Comparison of ENCODE assay signal across 9 mouse cellular contexts in the genomic region with DNA sequence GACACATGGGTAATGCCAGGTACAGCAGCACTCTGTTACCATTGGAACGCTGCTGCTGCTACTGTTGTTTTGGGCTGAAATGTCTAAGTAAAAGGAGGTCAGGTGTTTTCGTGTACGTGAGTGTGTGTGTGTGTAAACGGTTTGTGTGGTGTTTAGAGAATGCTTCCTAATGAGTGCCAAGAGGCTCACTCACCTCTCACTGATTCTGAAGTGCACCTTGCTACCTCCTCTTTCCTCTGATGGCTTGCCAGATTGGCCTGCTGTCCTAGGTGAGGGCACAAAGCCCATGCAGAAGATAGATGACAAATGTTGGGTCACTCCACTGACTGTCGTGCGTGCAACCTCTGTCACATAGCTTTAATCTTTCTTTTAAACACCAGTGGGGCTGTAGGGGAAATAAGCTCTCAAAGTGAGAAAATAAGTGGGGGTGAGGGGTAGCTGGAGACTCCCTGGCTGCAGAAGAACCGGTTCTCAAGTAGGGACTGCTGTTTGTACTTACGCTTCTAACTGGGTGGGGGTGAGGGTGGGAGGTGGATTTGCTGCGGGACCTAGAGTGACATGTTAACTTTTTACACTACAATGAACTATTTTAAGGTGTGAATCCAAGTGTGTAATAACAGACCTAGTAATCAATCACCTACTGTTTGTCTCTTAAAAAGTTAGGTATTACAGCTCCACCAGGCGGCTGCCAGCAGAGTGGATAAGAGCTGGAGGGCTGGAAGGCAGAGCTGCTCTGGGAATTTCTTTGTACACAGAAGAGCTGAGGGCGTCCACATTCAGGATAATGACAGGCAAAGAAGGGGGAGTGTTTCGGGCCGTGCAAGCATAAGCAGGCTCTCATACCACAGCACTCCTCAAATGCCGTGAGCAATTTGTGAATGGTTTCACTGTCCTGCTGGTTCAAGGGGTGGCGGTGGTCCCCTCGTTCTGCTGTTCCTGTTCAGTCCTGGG. TPM values are rescaled to one million over a fixed set of nuclear protein-coding genes. Genes with fewer than 3 reads are reported as not detected.
DNase-seq lines count a peak whose midpoint lies in the region; ATAC-seq and TF ChIP-seq lines count a peak whose summit lies in the region.
"Had no signal": no experiment of that assay in that cellular context is flagged by ENCODE, and none has a peak within 500 bp of the region (broad histone marks: within the 10 kb centered on the region; RNA-seq: fewer than 3 reads in every experiment).

No protein-coding gene starts in this region.

- no peak for TF ChIP-seq EP300 in liver, embryonic 14.5 days (IDR thresholded peaks at IDR 0.05; ENCODE audit: low read depth)

- no peaks in the 10 kb centered on the region for H3K27me3 ChIP-seq in heart, embryonic 16.5 days (ENCODE audit: control insufficient read depth, insufficient read depth, low read length)
- no peaks in the 10 kb centered on the region for H3K27me3 ChIP-seq in hindbrain, embryonic 14.5 days (ENCODE audit: control insufficient read depth, insufficient read depth, low read length)
- no peaks in the 10 kb centered on the region for H3K27me3 ChIP-seq in liver, embryonic 14.5 days (ENCODE audit: control insufficient read depth, insufficient read depth, low read length)
- H3K27me3 ChIP-seq in stomach, embryonic 15.5 days (replicated peaks), result no peaks in the 10 kb centered on the region
- H3K27me3 ChIP-seq: heart, embryonic 15.5 days had no signal

- ATAC-seq in heart, embryonic 16.5 days (replicated peaks; ENCODE audit: extremely low read depth, insufficient read depth, low FRiP score), result no peak
- ATAC-seq in hindbrain, embryonic 14.5 days (ENCODE audit: low FRiP score), result peak; percentile 70; the same call in 1 of the 2 replicates
- no peak for ATAC-seq in liver, embryonic 14.5 days (ENCODE audit: insufficient read depth)
- ATAC-seq in stomach, embryonic 15.5 days (ENCODE audit: insufficient read depth, low FRiP score, low read depth), result peak; percentile 44

- no peak overlapping the region for H3K27ac ChIP-seq in heart, embryonic 16.5 days (ENCODE audit: low read length)
- H3K27ac ChIP-seq in hindbrain, embryonic 14.5 days, result no peak overlapping the region
- no peak overlapping the region for H3K27ac ChIP-seq in liver, embryonic 14.5 days
- peak overlapping the region; percentile 31; the same call in 1 of the 2 replicates for H3K27ac ChIP-seq in stomach, embryonic 15.5 days

- H3K4me3 ChIP-seq in heart, embryonic 16.5 days (ENCODE audit: low read length), result no peak overlapping the region
- no peak overlapping the region for H3K4me3 ChIP-seq in hindbrain, embryonic 14.5 days (replicated peaks; ENCODE audit: low read length)
- H3K4me3 ChIP-seq in liver, embryonic 14.5 days (ENCODE audit: insufficient read depth in 1 of 2, low read depth in 2 of 2, low read length in 2 of 2), result no peak overlapping the region
- H3K4me3 ChIP-seq in stomach, embryonic 15.5 days (replicated peaks), result no peak overlapping the region
- H3K4me3 ChIP-seq: heart, embryonic 15.5 days had no signal

- H3K4me2 ChIP-seq in heart, embryonic 16.5 days (ENCODE audit: low read depth, low read length), result 0 out of 2 replicates have a peak overlapping the region, but pooled peaks have one; percentile 7
- 0 out of 2 replicates have a peak overlapping the region, but pooled peaks have one; percentile 13 for H3K4me2 ChIP-seq in hindbrain, embryonic 14.5 days (replicated peaks)
- H3K4me2 ChIP-seq in liver, embryonic 14.5 days (ENCODE audit: low read depth), result no peak overlapping the region
- no peak overlapping the region; the same call in 1 of the 2 replicates for H3K4me2 ChIP-seq in stomach, embryonic 15.5 days
- H3K4me2 ChIP-seq: heart, embryonic 15.5 days had no signal

- WGBS in heart, embryonic 16.5 days, result 51% methylated on average over 16 of the region's 16 CpGs
- 46% methylated on average over 16 of the region's 16 CpGs for WGBS in hindbrain, embryonic 14.5 days
- 64% methylated on average over 16 of the region's 16 CpGs for WGBS in liver, embryonic 14.5 days (ENCODE audit: insufficient replicate concordance)
- 38% methylated on average over 16 of the region's 16 CpGs for WGBS in stomach, embryonic 15.5 days

- peaks cover 41% of the 10 kb centered on the region for H3K4me1 ChIP-seq in heart, embryonic 16.5 days (ENCODE audit: control insufficient read depth, insufficient read depth, low read length)
- peaks cover 15% of the 10 kb centered on the region for H3K4me1 ChIP-seq in hindbrain, embryonic 14.5 days (replicated peaks; ENCODE audit: control insufficient read depth, insufficient read depth, low read length)
- H3K4me1 ChIP-seq in liver, embryonic 14.5 days (replicated peaks; ENCODE audit: control insufficient read depth in 2 of 2, insufficient read depth in 2 of 2, low read length in 1 of 2), result peaks cover 0 to 22% of the 10 kb centered on the region in 2 experiments; a peak in 2 of 4 replicates
- H3K4me1 ChIP-seq in stomach, embryonic 15.5 days, result peaks cover 17% of the 10 kb centered on the region

- no peak for DNase-seq in heart, adult 8-10 months (ENCODE audit: low spot score)
- peak; percentile 32 to 46 for DNase-seq in cerebellum, postnatal 36 days
- peak; percentile 58 for DNase-seq in hindbrain, embryonic 14.5 days (ENCODE audit: low spot score)
- DNase-seq in liver, embryonic 14.5 days (ENCODE audit: low read depth in 3 of 3, low spot score in 3 of 3), result no peak
- no peak for DNase-seq in natural killer cell, adult 2 months (ENCODE audit: low spot score in 2 of 2)
- no peak for DNase-seq in urinary bladder, adult 18-20 months (ENCODE audit: low spot score in 2 of 2)

- peaks cover 12% of the 10 kb centered on the region for H3K36me3 ChIP-seq in heart, embryonic 16.5 days (ENCODE audit: control insufficient read depth, insufficient read depth)
- H3K36me3 ChIP-seq in hindbrain, embryonic 14.5 days (replicated peaks; ENCODE audit: control insufficient read depth, insufficient read depth), result peaks cover 13% of the 10 kb centered on the region; the same call in 1 of the 2 replicates
- H3K36me3 ChIP-seq in liver, embryonic 14.5 days (replicated peaks; ENCODE audit: control insufficient read depth, insufficient read depth, low read depth), result peaks cover 12% of the 10 kb centered on the region; the same call in 1 of the 2 replicates
- H3K36me3 ChIP-seq in stomach, embryonic 15.5 days, result peaks cover 6% of the 10 kb centered on the region; the same call in 1 of the 2 replicates

- TF ChIP-seq CTCF in liver, embryonic 14.5 days (IDR thresholded peaks at IDR 0.05; ENCODE audit: low read depth), result 0 out of 2 replicates have a peak, but pooled peaks have one; percentile 4

- H3K9me3 ChIP-seq in heart, embryonic 16.5 days (replicated peaks; ENCODE audit: control insufficient read depth, low read length), result 0 out of 2 replicates have a peak, but pooled peaks cover 3% of the 10 kb centered on the region
- H3K9me3 ChIP-seq in hindbrain, embryonic 14.5 days (ENCODE audit: control insufficient read depth, low read length), result no peaks in the 10 kb centered on the region
- no peaks in the 10 kb centered on the region for H3K9me3 ChIP-seq in liver, embryonic 14.5 days (ENCODE audit: control insufficient read depth, low read length)
- no peaks in the 10 kb centered on the region for H3K9me3 ChIP-seq in stomach, embryonic 15.5 days
- H3K9me3 ChIP-seq: heart, embryonic 15.5 days had no signal

- H3K9ac ChIP-seq in heart, embryonic 16.5 days (ENCODE audit: low read length), result no peak overlapping the region
- H3K9ac ChIP-seq in hindbrain, embryonic 14.5 days, result no peak overlapping the region
- H3K9ac ChIP-seq in liver, embryonic 14.5 days (replicated peaks), result no peak overlapping the region
- H3K9ac ChIP-seq in stomach, embryonic 15.5 days, result no peak overlapping the region
- H3K9ac ChIP-seq: heart, embryonic 15.5 days had no signal

RNA-seq across cellular contexts. Expression of a gene that starts 10.4 kb away (rescaled TPM):
- 29.4 and 32.5 TPM in 2 replicates for polyA plus RNA-seq in heart, embryonic 16.5 days (2015; fragmentation: Nextera tagmentation; extraction: Ambion mirVana)
- 10 to 100 TPM; 14.6 to 23.9 (median 20.2) TPM for total RNA-seq in heart, adult 8-10 months (2022)
- 59.2 and 66.6 TPM in 2 replicates for polyA plus RNA-seq in hindbrain, embryonic 14.5 days (2014; fragmentation: Nextera tagmentation; extraction: Ambion mirVana)
- 4.8 and 6.9 TPM in 2 replicates for polyA plus RNA-seq in liver, embryonic 14.5 days (2012; rRNA removed)
- 15.0 and 16.7 TPM in 2 replicates for polyA plus RNA-seq in liver, embryonic 14.5 days (2014; fragmentation: Nextera tagmentation; extraction: Ambion mirVana)
- 29.1 and 29.6 TPM in 2 replicates for polyA plus RNA-seq in stomach, embryonic 15.5 days (2015; fragmentation: Nextera tagmentation; extraction: Ambion mirVana)

RNA-seq across cellular contexts. Expression of a gene that starts 10.5 kb away (rescaled TPM):
- 0.07 and 0.14 TPM in 2 replicates for polyA plus RNA-seq in heart, embryonic 16.5 days (2015; fragmentation: Nextera tagmentation; extraction: Ambion mirVana)
- not detected for total RNA-seq in heart, adult 8-10 months (2022)
- polyA plus RNA-seq in hindbrain, embryonic 14.5 days (2014; fragmentation: Nextera tagmentation; extraction: Ambion mirVana), result 0.21 and 0.37 TPM in 2 replicates
- 0.01 TPM in 1 of 2 replicates, not detected in the other for polyA plus RNA-seq in liver, embryonic 14.5 days (2012; rRNA removed)
- not detected in 2 replicates for polyA plus RNA-seq in liver, embryonic 14.5 days (2014; fragmentation: Nextera tagmentation; extraction: Ambion mirVana)
- polyA plus RNA-seq in stomach, embryonic 15.5 days (2015; fragmentation: Nextera tagmentation; extraction: Ambion mirVana), result 0.10 and 0.12 TPM in 2 replicates

Comparison
In these comparisons a context has a peak if more than half of its experiments do, and no peak if none do; other contexts are left out.
1. ATAC-seq: peak in hindbrain, embryonic 14.5 days (single experiment) and stomach, embryonic 15.5 days (single experiment); none in heart, embryonic 16.5 days (single experiment) and liver, embryonic 14.5 days (single experiment).
2. H3K4me2 ChIP-seq: peak in heart, embryonic 16.5 days (single experiment) and hindbrain, embryonic 14.5 days (single experiment); none in liver, embryonic 14.5 days (single experiment) and stomach, embryonic 15.5 days (single experiment).
3. DNase-seq: peak in cerebellum, postnatal 36 days (2 of 2) and hindbrain, embryonic 14.5 days (single experiment); none in heart, adult 8-10 months (single experiment), liver, embryonic 14.5 days (0 of 3), natural killer cell, adult 2 months (0 of 2) and urinary bladder, adult 18-20 months (0 of 2).